Mouse (Mus musculus) cerebellum, postnatal 14 days (tissue): ENCODE measurements at regions not wholly inside any gene's neighbourhood (a gene's known extent, or its start where the extent isn't known, plus 50 kb on each side); places are given as distances from the start of the nearest gene placed in this dataset.
"Not testable (repeated sequence)": the region's sequence is repeated elsewhere in the genome, so short reads cannot be mapped to it uniquely, and the experiment has no call there.

Experiments
- DNase-seq, 2 experiments: peaks; one replicate each; pipeline ENCODE4 v3.0.0; 2021; ENCODE audit warnings: mixed read lengths in 2 of 2

DNA sequence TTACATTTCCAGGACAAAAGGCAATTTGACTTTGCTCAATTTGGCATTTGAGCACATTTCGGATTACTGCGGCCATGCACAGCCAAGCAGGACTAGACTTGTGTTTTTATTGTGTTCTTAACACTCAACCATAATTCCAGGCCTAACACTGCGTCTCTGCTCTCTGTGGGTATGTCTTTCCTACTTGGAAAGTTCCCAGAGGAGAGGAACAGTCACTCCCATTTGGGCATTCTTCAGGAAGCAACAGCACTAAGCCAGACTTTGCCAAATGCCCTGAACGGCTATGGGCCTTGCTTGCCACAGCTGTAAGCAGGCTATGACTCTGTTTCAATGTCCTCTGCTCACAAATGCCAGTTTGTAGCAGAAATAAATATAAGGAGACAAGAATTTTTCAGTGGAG lies 56.5 kb upstream of the Pdk3 start:
- no peak for DNase-seq

DNA sequence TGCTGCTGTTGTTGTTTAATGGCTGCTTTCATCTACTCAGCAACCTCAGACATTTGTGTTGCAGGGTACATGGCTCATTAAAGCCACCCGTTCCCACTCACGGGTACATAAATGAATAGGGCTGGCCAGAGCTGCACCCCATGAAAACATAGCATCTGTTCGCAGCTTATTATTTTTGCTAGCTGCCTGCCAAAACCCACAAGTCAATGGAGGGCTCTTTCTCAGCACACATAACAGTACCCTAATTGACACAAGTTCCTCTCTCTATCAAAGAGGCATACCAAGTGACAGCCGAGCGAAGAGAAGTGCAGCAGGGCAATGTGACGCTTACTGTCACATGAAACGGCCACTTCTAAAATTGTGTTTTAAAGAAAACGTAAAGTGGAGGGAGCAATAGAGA lies 57.0 kb upstream of the Pdk3 start:
- peak in 1 of 2 experiments; percentile 6 for DNase-seq

DNA sequence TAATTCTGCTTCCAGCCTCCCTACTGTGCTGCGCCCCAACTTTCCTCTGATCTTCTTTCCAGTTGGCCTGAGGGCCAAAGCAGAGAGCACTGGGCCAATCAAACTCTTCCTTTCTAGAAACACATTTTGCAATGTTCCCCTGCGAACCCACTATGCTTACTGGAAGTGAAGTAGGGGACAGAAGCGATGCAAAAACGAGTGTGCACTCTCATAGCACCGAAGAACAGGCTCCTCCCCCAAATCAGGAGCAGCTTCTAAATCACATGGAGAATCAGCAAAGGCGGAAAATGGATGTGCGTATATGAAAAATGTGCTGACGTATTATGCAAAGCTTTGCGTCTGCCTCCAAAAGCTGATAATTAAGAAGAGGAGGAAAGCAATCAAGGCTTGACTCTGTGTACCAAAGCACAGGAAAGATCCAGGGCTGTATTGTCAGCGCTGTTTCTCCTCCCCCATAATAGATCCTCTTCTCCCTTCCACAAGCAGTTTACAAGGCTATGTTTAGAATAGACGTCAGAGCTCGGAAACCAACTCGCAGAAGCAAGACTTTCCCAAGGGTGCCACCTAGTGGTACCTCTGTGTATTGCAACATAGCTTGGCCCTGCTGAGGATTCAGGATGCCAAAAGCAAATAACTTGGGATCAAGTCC lies 57.5 kb upstream of the Pdk3 start:
- peak; percentile 88 to 91 for DNase-seq

DNA sequence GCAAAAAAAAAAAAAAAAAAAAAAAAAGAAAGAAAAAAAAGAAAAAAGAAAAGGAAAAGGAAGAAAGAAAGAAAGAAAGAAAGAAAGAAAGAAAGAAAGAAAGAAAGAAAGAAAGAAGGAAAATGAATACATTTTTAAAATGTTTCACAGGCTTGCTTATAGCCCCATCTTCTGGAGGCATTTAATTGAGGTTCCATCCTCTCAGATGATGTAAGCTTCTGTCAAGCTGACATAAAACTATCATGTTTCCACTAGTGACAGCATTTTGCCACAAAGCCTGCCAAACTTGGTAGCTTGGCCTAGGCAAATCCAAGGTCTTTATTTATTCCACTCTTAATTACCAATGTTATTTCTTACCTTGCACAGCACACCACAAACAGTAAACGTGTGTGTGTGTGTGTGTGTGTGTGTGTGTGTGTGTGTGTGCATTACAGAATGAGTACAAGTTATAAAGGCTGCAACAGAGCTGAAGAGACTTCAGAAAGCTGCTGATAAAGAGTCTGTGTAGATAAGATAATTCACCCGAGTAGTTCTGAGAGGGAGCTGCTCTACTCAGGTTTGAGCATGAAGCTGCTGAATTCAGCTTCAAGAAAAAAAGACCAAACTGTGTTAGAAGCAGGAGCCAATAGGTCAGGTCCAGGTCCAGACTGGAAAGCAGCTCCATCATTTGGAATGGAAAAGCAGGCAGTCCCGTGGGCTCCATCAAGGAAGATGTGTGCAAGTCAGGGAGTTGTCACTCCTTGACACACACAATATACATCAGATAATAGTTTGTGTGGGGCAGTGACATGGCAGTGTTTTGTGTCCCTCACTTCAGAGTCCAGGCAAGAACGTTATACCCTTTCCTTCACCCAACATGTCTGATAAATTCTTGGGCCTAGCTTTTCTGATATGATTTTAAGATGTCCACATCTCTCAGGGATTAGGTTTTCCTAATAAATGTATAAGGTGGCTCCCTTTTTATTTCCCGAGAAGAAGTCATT lies 65.1 kb upstream of the Pdk3 start:
- no peak for DNase-seq

DNA sequence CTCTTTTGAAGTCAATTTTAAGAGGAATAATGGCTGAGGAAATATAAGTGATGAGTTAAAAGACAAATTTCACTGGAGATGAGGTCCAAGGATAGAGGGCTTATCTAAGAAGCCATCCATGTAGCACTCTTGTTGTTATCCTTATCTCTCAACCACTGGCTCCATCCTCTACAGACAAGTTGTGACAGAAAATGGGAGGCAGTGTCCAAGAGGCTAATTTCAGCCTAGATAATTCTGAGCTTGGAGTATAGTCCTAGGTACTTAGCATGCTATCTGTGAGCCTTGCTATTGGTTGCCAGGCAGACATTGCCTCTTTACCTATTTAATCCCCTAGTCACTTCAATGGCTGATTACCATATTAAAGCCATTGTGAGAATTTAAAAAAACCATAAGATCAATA lies 65.2 kb upstream of the AU015836 start:
- no peak for DNase-seq

DNA sequence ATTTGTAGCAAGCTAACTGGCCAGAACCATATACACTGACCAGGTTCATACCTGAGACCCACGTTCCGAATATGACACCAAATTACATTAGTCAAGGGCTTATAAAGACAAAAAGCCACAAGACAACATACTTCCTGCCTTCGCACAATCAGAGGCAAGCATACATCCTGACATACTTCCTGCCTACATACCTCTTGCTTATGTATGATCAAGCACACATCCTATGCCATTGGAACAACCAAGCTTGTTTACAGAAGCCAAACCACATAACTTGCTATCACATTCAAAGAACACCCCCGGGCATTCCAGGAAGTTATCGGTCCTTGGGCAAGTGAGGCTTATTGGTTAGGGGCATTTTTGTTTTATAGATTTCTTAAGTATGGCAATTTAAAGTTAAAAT lies 62.9 kb upstream of the AU015836 start:
- no peak for DNase-seq

DNA sequence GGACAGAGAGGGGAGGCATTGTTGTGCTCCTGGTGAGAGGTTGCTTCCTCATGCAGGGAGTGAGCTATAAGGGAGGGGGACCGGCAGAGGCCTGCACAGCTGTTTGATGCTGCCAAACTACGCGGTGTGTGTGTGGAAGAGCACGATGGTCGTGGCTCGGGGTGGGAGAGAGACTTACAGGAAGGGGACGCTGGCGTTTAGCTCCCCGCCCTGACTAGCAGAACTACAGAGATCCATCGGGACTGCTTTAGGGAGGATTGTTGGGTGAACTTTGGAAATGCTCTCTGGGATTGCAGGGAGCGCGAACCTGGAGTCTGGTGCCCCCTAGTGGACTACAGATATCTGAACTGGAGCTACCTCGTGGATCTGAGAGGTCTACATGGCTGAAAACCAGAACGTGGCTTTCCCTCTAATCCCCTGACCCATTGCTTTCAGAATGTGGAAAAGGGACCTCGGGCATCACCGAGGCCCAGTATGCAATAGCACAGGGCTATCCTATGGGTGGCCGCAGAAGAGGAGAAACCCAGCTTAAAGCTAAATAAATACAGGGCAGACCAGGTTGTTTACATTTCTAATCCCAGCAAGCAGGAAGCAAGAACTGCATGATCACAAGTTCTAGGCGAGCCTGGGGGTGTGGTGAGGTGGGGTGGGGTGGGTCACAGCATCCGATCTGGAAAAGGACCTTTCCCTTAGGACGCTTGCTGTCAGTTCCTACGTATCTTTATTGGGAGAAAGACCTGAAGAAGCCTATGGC lies 57.2 kb upstream of the AU015836 start:
- peak; percentile 66 to 67 for DNase-seq

DNA sequence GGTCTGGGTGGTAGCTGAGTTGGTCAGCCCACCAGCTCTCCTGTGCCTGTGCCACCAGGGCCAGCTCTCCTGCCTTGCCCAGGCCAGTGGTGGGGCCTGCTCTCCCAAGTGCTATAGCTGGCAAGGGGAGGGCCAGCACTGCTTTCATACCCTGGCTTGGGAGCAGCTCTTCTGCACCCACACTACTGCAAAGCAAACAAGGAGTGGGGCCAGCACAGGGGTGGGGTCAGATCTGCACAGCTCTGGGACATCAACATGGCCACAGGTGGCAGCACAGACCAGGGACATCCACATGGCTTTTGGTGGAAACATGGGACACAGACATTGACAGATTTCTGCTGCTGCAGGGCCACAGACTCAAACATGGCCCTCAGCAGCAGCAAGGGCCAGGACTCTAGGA lies 52.9 kb upstream of the AU015836 start:
- no peak for DNase-seq

DNA sequence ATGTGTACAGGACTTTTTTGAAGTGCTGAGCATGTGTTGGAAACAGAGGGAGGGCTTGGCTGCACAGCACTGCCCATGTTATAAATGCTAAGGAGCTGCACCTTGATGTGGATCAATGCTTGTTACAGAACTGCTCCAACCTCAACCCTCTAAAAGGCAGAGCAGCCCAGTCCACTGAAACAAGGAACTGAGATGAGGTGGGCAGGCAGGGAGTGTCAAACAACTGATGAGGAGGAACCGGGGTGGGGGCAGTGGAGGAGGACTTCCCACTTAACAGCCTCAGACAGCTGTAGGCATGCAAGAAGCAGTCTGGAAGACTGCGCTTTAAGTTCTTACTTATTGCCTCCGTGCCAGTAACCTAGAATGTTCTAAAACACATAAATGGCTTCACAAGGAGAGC lies 51.1 kb upstream of the AU015836 start:
- DNase-seq, result not testable (repeated sequence)
